Mouse (Mus musculus) adrenal gland, adult 18-20 months (tissue): Measurements from ENCODE around the gene Nccrp1. TPM values are rescaled to one million over a fixed set of nuclear protein-coding genes. Genes with fewer than 3 reads are reported as not detected.
A peak's percentile ranks its signal among the peaks of the same experiment; 100 is the strongest.
"Not testable (repeated sequence)": the region's sequence is repeated elsewhere in the genome, so short reads cannot be mapped to it uniquely, and the experiment has no call there.

Experiments used
- DNase-seq, 2 experiments: peaks; one replicate each; pipeline ENCODE4 v3.0.0; 2021 to 2022; ENCODE audit warnings: low spot score in 2 of 2
- microRNA-seq, 2 experiments: library from miRNA; unstranded; fragments of <30 nt; microRNA quantifications; one replicate each; pipeline ENCODE4 v1.2.0; 2021; ENCODE audit warnings: borderline number of aligned reads in 2 of 2
- total RNA-seq, 2 experiments: library from RNA; stranded (reverse); gene quantifications; 1 replicate in 1 of 2; 2 replicates in 1 of 2; pipeline ENCODE4 v1.2.3; 2021

The Nccrp1 gene
- total RNA-seq, 2 experiments from 2014 or later: not detected

DNA sequence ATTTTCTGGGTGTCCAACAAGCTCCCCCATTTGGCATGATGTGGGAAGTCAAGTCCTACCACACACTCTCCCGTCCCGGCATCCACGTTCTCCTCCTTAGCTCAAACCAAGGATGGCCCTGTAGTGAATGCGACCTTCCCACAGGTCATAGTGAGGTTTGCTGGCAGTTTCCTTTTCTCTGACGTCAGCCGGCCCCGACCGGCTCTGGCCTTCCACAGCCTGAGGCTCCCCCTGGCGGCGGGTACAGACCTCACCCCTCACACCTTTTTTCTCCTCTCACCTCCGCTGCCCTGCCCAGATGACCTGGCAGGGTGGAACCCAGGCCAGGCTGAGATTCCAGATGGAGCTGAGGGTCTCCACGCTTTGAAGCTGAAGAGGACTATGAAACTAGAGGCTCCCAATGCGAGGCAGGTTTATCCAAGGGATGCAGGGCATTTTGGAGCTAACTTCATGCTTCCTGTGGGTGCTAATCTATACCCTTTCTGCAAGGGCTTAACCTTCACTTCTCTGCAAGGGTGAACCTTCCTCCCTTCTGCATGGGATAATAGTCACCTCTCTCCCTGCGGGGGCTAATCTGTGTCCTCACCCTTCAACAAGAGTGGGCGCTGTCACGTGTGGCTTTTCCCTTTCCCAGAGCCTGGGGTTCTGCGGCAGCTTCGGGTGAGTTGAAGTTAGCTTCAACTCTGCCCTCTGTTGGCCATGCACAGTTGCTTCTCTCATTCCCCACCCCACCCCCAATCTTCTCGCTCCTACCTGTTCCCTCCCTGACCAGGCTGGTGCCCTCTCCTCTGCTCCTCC lies 18.9 kb downstream of the Nccrp1 start:
- DNase-seq: peak; percentile 85 to 88

DNA sequence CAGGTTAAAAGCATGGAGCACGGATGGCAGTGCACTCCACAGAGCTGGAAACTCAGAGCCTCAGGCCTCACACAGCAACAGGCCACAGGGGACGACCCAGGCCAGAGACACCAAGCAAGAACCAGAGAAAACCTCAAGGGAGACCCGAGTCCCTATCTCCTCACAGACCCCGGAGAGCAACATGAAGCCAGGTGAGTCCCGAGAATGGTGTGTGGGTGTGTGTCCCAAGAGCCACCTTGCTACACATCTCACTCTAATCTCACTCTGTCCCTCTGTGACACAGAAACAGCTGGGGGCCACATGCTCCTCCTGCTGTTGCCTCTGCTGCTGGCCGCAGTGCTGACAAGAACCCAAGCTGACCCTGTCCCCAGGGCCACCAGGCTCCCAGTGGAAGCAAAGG lies 24.5 kb downstream of the Nccrp1 start, which contains the start of gene Ifnl3:
Gene Ifnl3 (plus strand): TSS at position 301 of the 400 bp plus-strand sequence.
- DNase-seq: not testable (repeated sequence)

- no peak for DNase-seq
These were observed 35.6 kb downstream of the Nccrp1 start for GRCm38 (mm10) chr7:28511441-28511840.

GRCm38 (mm10) chr7:28510405-28510974 lies 36.6 kb downstream of the Nccrp1 start, which contains the start of gene Ifnl2:
Ifnl2 (minus strand) TSS chr7:28510455.
- not testable (repeated sequence) for DNase-seq

GRCm38 (mm10) chr7:28509121-28509520 lies 37.9 kb downstream of the Nccrp1 start:
- peak in 1 of 2 experiments; percentile 18 for DNase-seq

DNA sequence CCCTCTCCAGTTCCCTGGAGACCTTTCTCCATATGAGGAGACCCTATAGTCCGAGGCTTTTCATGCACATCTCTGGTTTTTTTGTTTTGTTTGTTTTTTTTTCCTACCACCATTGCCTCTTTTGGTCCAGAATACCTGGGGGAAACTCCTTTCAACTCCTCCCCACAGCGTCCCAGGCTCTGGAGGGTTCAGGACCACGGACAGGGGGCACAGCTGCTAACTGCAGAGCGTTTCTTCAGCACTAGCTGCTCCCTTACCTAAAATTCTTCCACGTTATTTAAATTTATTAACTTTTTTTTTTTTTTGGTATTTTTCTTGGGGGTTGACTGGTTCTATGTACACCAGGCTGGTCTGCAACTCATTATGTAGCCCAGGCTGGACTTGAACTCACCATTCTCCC lies 41.5 kb downstream of the Nccrp1 start:
- no peak for DNase-seq

- DNase-seq: no peak
These were observed 51.6 kb downstream of the Nccrp1 start for GRCm38 (mm10) chr7:28495426-28495825.

Small RNA genes lying within 50 kb of the gene (microRNA-seq; reads per million reads assigned to microRNA genes)
- 2.4 to 3.3 reads per million in 2 experiments for gene Mir7049

Other genes with a start within 250 kb of the Nccrp1 start
- under 1 TPM in 1 of 2 experiments, not detected in 1; 0.35 TPM for gene Dll3, start 245.0 kb downstream of the Nccrp1 start, total RNA-seq
- 10 to 100 TPM; 72.4 to 98.0 TPM for gene Timm50, start 235.2 kb downstream of the Nccrp1 start, total RNA-seq
- gene Supt5, start 208.5 kb downstream of the Nccrp1 start, total RNA-seq: 100 to 1,000 TPM; 143 to 193 TPM
- 100 to 1,000 TPM; 983 to 986 TPM for gene Rps16, start 196.6 kb downstream of the Nccrp1 start, total RNA-seq
- 10 to 100 TPM; 14.4 to 22.2 TPM for gene Plekhg2, start 174.7 kb downstream of the Nccrp1 start, total RNA-seq
- gene Zfp36, start 167.0 kb downstream of the Nccrp1 start, total RNA-seq: 10 to 100 TPM; 15.5 to 16.5 TPM
- gene Med29, start 154.5 kb downstream of the Nccrp1 start, total RNA-seq: 10 to 100 TPM; 36.9 to 37.0 TPM
- 10 to 100 TPM; 76.7 to 86.6 TPM for gene Paf1, start 154.3 kb downstream of the Nccrp1 start, total RNA-seq
- gene Gmfg, start 109.8 kb downstream of the Nccrp1 start, total RNA-seq: 1 to 10 TPM; 8.0 to 9.5 TPM
- gene Lrfn1, start 95.3 kb downstream of the Nccrp1 start, total RNA-seq: 10 to 100 TPM; 10.7 to 13.1 TPM
- not detected for gene Ifnl2, start 36.8 kb downstream of the Nccrp1 start, total RNA-seq
- not detected for gene Ifnl3, start 24.4 kb downstream of the Nccrp1 start, total RNA-seq
- gene Sycn, start 6.4 kb downstream of the Nccrp1 start, total RNA-seq: not detected
- gene Samd4b, start 50.9 kb upstream of the Nccrp1 start, total RNA-seq: 10 to 100 TPM; 67.9 to 72.7 TPM
- 10 to 100 TPM; 21.4 to 25.2 TPM for gene Pak4, start 50.9 kb upstream of the Nccrp1 start, total RNA-seq
- gene Acp7, start 84.1 kb upstream of the Nccrp1 start, total RNA-seq: not detected
- gene Fbxo27, start 145.6 kb upstream of the Nccrp1 start, total RNA-seq: 1 to 10 TPM; 1.8 TPM
- 1 to 10 TPM; 2.4 to 2.8 TPM for gene Fbxo17, start 169.6 kb upstream of the Nccrp1 start, total RNA-seq
- gene Mrps12, start 194.6 kb upstream of the Nccrp1 start, total RNA-seq: 10 to 100 TPM; 72.4 to 79.4 TPM
- gene Sars2, start 194.7 kb upstream of the Nccrp1 start, total RNA-seq: 10 to 100 TPM; 15.6 to 17.2 TPM
- gene Ccer2, start 208.9 kb upstream of the Nccrp1 start, total RNA-seq: not detected
- 10 to 100 TPM; 78.1 to 86.7 TPM for gene Sirt2, start 219.5 kb upstream of the Nccrp1 start, total RNA-seq
- 10 to 100 TPM; 44.0 to 55.4 TPM for gene Nfkbib, start 220.3 kb upstream of the Nccrp1 start, total RNA-seq
- gene Rinl, start 241.7 kb upstream of the Nccrp1 start, total RNA-seq: 1 to 10 TPM; 2.6 to 3.2 TPM